Mouse (Mus musculus) embryonic facial prominence, embryonic 13.5 days (tissue): ENCODE data around the gene Smtnl1. TPM values are rescaled to one million over a fixed set of nuclear protein-coding genes. Genes with fewer than 3 reads are reported as not detected.
A peak's percentile ranks its signal among the peaks of the same experiment; 100 is the strongest.
"Not testable (repeated sequence)": the region's sequence is repeated elsewhere in the genome, so short reads cannot be mapped to it uniquely, and the experiment has no call there.

Experiments used
- ATAC-seq: fragments of 200-750 bp; cut with Nextera tagmentation; 2 replicates; pipeline ENCODE4 v1.8.0; 2017; ENCODE audit warnings: low read depth; ENCODE audit not compliant: insufficient number of reproducible peaks, insufficient read depth, low FRiP score, low TSS enrichment
- H3K27ac ChIP-seq: fragments of 300-500 bp; sonication (generic); 2 replicates; pipeline ENCODE4 v1.5.1; 2015; ENCODE audit warnings: moderate library complexity, mild to moderate bottlenecking, inconsistent platforms
- H3K27me3 ChIP-seq: fragments of 300-500 bp; sonication (generic); 2 replicates; pipeline ENCODE4 v1.6.1; 2015; ENCODE audit warnings: mild to moderate bottlenecking, inconsistent platforms
- H3K36me3 ChIP-seq: fragments of 300-500 bp; sonication (generic); 2 replicates; pipeline ENCODE4 v1.6.1; 2015; ENCODE audit warnings: mild to moderate bottlenecking, inconsistent platforms
- H3K4me1 ChIP-seq: fragments of 300-500 bp; sonication (generic); 2 replicates; pipeline ENCODE4 v1.6.1; 2015; ENCODE audit warnings: inconsistent platforms
- H3K4me2 ChIP-seq: fragments of 300-500 bp; sonication (generic); 2 replicates; pipeline ENCODE4 v1.6.1; 2015; ENCODE audit warnings: moderate library complexity, mild to moderate bottlenecking, inconsistent platforms
- H3K4me3 ChIP-seq: fragments of 300-500 bp; sonication (generic); 2 replicates; pipeline ENCODE4 v1.5.1; 2015; ENCODE audit warnings: mild to moderate bottlenecking, inconsistent platforms
- H3K9ac ChIP-seq: fragments of 300-500 bp; sonication (generic); 2 replicates; pipeline ENCODE4 v1.6.1; 2015; ENCODE audit warnings: mild to moderate bottlenecking, inconsistent platforms
- H3K9me3 ChIP-seq: fragments of 300-500 bp; sonication (generic); 2 replicates; pipeline ENCODE4 v1.6.1; 2016; ENCODE audit warnings: inconsistent platforms
- WGBS: fragments of 180-500 bp; shearing (Covaris S2); methylation state at CpG from one replicate; pipeline ENCODE4 v1.1.7; 2015; ENCODE audit warnings: mixed read lengths; 5-methylcytosine and 5-hydroxymethylcytosine counted together
- polyA plus RNA-seq: library from polyadenylated mRNA; unstranded; fragments of >200 nt; fragmentation: Nextera tagmentation; extraction: Ambion mirVana; gene quantifications from 2 replicates; pipeline ENCODE4 v1.2.1, GENCODE M21; 2015

The Smtnl1 gene
- polyA plus RNA-seq, 1 experiment from 2014 or later, result 0.18 TPM

DNA sequence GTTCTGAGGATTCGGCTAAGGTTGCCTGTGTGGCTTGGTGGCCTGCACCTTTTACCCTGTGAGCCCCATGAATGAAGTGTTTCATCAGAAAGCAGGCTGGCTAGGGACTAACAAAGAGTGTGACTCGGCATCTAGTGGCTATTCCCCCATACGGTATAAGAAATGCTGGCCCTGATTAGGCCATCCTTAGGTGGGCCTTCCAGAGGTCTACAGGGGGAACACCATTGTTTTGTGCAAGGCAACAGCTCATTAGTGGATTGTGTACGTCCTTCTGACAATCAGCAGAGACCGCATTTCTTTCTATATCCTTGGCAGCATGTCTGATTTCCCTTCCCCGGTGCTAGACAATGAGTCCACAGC lies 11.9 kb downstream of the Smtnl1 start:
- Histone ChIP-seq H3K9me3 (no peaks in the 10 kb centered on the region), H3K27ac (peak overlapping the region; percentile 60; the same call in 1 of the 2 replicates), H3K4me1 (peaks cover 15% of the 10 kb centered on the region), H3K9ac (no peak overlapping the region), H3K4me3 (no peak overlapping the region), H3K4me2 (peak overlapping the region; percentile 56; the same call in 1 of the 2 replicates), H3K36me3 (peaks cover 5% of the 10 kb centered on the region), H3K27me3 (no peaks in the 10 kb centered on the region)
- ATAC-seq, result no peak
- WGBS, result 79% methylated on average over 6 of the region's 6 CpGs

DNA sequence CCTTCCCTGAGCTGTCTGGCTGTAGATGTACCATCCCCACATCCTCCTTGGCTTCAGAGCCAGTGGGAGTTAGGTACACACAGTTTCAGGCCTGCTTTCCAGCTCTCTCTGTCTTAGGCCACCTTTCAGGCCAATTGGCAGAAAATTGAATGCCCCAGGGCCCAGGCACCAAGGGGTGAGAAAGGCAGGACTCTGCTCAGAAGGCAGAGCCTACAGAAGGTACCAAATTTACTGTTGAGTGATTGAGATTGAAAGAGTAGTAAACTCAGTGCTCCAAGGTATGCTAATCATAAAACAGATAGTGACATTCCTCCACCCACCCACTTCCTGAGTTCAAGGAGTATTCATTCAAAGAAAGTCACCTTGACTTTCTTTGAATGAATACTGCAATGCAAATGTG lies 13.1 kb downstream of the Smtnl1 start:
- no peak overlapping the region for H3K27ac ChIP-seq
- ATAC-seq, result no peak
- peaks cover 5% of the 10 kb centered on the region for H3K36me3 ChIP-seq
- H3K9me3 ChIP-seq, result no peaks in the 10 kb centered on the region
- H3K9ac ChIP-seq, result no peak overlapping the region
- H3K27me3 ChIP-seq, result no peaks in the 10 kb centered on the region
- no peak overlapping the region for H3K4me2 ChIP-seq
- peaks cover 15% of the 10 kb centered on the region for H3K4me1 ChIP-seq
- H3K4me3 ChIP-seq, result no peak overlapping the region

DNA sequence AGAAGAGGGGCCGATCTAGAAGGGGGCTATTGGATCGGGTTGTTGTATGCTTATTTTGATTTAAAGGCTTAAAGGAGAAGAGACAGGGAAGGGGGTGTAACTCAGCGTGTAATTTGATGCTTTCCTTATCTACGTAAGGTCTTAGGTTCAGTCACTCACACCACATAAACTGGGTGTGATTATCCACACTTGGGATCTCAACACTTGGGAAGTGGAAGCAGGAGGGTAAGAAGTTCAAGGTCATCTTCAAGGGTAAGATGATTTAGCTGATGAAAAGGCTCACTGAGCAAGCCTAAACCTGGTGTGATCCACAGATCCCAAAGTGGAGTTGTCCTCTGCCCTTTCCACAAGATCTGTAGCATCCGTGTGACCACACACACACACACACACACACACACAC lies 15.9 kb downstream of the Smtnl1 start:
- ATAC-seq, result no peak
- Histone ChIP-seq H3K27ac (no peak overlapping the region), H3K9ac (no peak overlapping the region), H3K9me3 (no peaks in the 10 kb centered on the region), H3K4me2 (no peak overlapping the region), H3K4me1 (peaks cover 11% of the 10 kb centered on the region), H3K36me3 (peaks cover 5% of the 10 kb centered on the region), H3K4me3 (no peak overlapping the region), H3K27me3 (no peaks in the 10 kb centered on the region)
- 68% methylated on average over 5 of the region's 5 CpGs for WGBS

DNA sequence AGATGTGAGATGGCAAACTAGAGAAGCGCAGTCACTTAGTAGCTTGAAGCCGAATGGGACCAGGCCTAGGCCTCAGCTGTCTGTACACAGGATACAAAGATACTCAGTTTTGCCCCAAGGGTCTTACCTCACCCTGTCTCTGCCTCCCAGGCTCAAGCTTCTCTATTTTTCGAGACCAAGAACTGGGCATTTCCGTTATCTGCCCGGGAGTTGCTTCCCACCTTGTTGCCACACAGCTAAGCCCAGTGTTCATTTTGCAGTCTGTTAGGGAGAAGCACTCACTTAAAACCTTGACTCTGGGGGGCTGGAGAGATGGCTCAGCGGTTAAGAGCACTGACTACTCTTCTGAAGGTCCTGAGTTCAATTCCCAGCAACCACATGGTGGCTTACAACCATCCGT lies 18.5 kb downstream of the Smtnl1 start:
- Histone ChIP-seq H3K9ac (no peak overlapping the region), H3K4me3 (no peak overlapping the region), H3K9me3 (no peaks in the 10 kb centered on the region), H3K27ac (no peak overlapping the region), H3K36me3 (peaks cover 5% of the 10 kb centered on the region), H3K4me2 (no peak overlapping the region), H3K4me1 (no peaks in the 10 kb centered on the region; the same call in 1 of the 2 replicates), H3K27me3 (no peaks in the 10 kb centered on the region)
- ATAC-seq, result no peak
- WGBS, result 83% methylated on average over 7 of the region's 7 CpGs

DNA sequence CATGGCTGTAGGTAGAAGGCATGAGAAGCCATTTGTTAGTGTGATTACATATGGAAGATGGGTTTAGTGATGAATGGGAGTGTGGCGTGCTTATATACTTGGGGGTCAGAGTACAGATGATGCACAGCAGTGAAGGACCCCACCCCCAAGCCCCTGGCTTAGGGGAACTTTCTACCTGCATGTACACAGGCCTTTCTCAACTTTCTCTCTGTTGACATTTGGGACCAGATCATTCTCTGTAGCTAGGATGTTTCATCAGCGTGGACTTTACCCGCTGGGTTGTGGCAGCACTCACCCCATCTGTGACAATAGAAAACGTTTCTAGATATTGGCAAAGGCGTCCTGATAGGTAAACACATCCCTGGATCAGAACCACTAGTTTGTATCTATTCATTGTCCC lies 21.2 kb downstream of the Smtnl1 start:
- not testable (repeated sequence) for H3K36me3 ChIP-seq, H3K4me2 ChIP-seq, ATAC-seq, H3K27me3 ChIP-seq, H3K4me1 ChIP-seq, H3K9me3 ChIP-seq, H3K9ac ChIP-seq, H3K27ac ChIP-seq, H3K4me3 ChIP-seq
- WGBS, result 77% methylated on average over 5 of the region's 5 CpGs

DNA sequence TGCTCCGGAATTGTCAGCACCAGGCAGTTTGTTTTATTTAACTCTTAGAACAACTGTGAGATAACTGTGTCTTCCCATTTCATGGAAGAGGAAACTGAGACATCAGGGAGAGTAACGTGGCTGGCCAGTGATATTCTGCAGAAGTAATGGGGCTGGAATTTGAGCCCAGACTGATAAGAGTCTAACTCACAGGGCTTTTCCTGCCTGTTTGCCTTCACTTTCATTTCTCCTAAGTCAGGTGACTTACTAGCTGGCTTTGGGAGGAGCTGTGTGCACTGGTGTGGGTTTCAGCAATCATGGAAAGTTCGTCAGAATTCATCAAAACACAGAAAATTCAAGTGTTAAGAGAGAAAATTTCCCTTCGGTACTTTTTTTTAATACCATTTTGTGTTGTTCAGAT lies 22.1 kb downstream of the Smtnl1 start:
- Histone ChIP-seq H3K4me2 (no peak overlapping the region), H3K4me3 (no peak overlapping the region), H3K9ac (no peak overlapping the region), H3K9me3 (0 out of 2 replicates have a peak, but pooled peaks cover 4% of the 10 kb centered on the region), H3K27ac (no peak overlapping the region), H3K36me3 (no peaks in the 10 kb centered on the region), H3K27me3 (no peaks in the 10 kb centered on the region), H3K4me1 (peaks cover 6% of the 10 kb centered on the region; the same call in 1 of the 2 replicates)
- 72% methylated on average over 4 of the region's 4 CpGs for WGBS
- no peak for ATAC-seq

DNA sequence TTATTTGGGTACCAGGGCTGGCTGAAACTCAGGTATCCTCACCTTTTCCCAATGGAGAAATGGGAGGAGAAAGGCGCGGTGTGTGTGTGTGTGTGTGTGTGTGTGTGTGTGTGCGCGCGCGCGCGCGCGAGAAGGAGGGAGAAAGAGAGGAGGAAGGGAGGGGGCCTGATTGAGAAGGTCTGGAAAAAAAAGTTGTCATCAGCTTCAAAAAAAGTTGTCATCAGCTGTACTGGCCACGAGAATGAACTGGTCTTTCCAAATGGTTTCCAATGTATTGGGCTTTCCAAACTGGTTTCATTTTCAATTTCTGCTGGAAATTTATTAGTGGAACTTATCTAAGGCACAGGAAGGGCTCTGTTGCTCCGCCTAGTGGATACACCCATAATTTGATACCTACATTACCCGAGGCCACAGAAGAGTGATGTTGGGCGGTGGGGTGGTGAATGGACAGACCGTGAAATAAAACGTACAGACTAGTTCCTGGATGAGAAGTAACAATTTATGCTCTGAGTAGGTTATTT lies 23.4 kb downstream of the Smtnl1 start:
- Histone ChIP-seq H3K4me2 (peak overlapping the region; percentile 97), H3K4me1 (peaks cover 6% of the 10 kb centered on the region; the same call in 1 of the 2 replicates), H3K9me3 (0 out of 2 replicates have a peak, but pooled peaks cover 11% of the 10 kb centered on the region), H3K27me3 (no peaks in the 10 kb centered on the region), H3K4me3 (peak overlapping the region; percentile 58), H3K36me3 (no peaks in the 10 kb centered on the region), H3K27ac (peak overlapping the region; percentile 60; the same call in 1 of the 2 replicates), H3K9ac (peak overlapping the region; percentile 71)
- WGBS, result 1% methylated on average over 16 of the region's 16 CpGs
- peak; percentile 26; the same call in 1 of the 2 replicates for ATAC-seq

DNA sequence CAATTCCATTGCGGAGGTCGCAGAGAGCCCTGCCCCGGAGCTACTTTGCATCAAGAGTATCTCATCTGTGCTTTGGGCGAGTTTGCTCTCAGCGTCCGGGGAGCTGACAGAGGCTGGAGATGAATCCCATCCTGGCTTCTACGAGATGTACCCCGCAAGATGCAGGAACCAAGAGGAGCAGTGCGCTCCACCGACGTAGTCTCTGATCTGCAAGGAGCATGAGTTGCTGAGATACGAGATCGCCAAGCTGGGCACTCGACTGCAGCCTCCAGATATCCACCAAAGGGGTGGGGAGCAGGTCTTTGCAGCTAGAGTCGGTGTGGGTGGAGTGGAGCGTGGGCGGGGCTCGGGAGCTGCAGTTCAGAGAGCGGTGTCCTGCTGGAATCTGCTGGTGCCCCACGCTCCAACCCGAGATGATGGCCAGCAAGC lies 23.9 kb downstream of the Smtnl1 start, which contains the start of gene Ube2l6:
Gene Ube2l6 (plus strand): TSS at position 336 of the 429 bp plus-strand sequence.
- Histone ChIP-seq H3K4me1 (peaks cover 6% of the 10 kb centered on the region; the same call in 1 of the 2 replicates), H3K4me3 (peak within 1 kb of the TSS; percentile 58), H3K27me3 (no peaks in the 10 kb centered on the region), H3K27ac (peak within 1 kb of the TSS; percentile 60; the same call in 1 of the 2 replicates), H3K9ac (peak within 1 kb of the TSS; percentile 71), H3K36me3 (no peaks in the 10 kb centered on the region), H3K9me3 (0 out of 2 replicates have a peak, but pooled peaks cover 11% of the 10 kb centered on the region), H3K4me2 (peak within 1 kb of the TSS; percentile 97)
- under 1% methylated on average over 21 of the region's 21 CpGs for WGBS
- ATAC-seq, result peak; percentile 74

DNA sequence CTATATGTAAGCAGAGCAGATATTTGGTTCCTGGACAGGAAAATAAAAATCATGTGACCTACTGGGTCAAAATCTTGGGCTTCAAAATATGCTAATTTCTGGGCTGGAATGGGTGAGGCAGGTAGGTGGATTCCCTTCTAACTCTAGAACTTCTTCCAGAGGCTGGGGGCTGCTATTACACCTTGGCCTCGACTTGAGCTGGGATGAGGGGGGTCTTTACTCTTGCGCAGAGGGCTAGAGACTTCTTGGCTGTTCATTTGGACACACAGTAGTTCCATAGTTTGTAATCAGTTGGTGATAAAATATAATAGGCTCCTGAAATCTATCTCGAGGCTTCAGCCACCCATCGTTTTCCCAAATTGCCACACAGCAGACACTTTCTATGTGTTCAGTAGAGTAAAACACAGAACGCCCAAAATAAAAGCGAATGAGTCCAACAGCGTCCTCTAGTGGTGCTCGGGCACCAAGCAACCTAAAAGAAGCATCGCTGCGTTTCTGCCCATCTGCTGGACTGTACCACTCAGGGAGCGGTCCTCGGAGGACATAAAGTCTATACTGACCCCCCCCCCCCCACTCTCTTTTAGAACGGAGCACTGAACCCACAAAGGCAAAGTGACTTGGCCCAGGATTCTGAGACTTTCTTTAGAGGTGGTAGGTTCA lies 24.5 kb downstream of the Smtnl1 start:
- H3K27ac ChIP-seq, result peak overlapping the region; percentile 48; the same call in 1 of the 2 replicates
- 8% methylated on average over 13 of the region's 13 CpGs for WGBS
- ATAC-seq, result no peak
- no peaks in the 10 kb centered on the region for H3K27me3 ChIP-seq
- H3K9ac ChIP-seq, result peak overlapping the region; percentile 71
- peak overlapping the region; percentile 97 for H3K4me2 ChIP-seq
- H3K4me3 ChIP-seq, result peak overlapping the region; percentile 58
- peaks cover 6% of the 10 kb centered on the region; the same call in 1 of the 2 replicates for H3K4me1 ChIP-seq
- 0 out of 2 replicates have a peak, but pooled peaks cover 11% of the 10 kb centered on the region for H3K9me3 ChIP-seq
- H3K36me3 ChIP-seq, result no peaks in the 10 kb centered on the region

DNA sequence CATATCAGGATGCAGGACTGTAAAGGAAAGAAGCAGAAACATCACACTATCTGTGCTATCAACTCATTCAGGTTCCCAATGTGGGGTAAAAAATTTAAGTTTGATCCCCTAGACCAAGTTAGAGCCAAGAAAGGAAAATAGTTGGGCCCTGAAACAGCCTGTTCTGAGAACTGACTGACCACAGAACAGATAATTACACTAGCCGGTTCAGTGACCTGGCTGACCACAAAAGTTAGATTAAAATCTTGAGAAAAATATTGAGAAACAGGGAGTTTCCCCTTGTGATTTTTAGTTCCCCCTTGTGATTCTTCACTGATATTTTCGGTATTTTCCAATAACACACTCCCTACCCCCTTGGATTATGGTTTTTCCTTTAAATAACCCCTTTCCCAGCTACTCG lies 28.6 kb downstream of the Smtnl1 start:
- 86% methylated on average over 3 of the region's 3 CpGs for WGBS
- H3K4me3 ChIP-seq, result no peak overlapping the region
- H3K27me3 ChIP-seq, result no peaks in the 10 kb centered on the region
- no peak for ATAC-seq
- H3K36me3 ChIP-seq, result no peaks in the 10 kb centered on the region
- 0 out of 2 replicates have a peak, but pooled peaks cover 11% of the 10 kb centered on the region for H3K9me3 ChIP-seq
- no peak overlapping the region for H3K9ac ChIP-seq
- 0 out of 2 replicates have a peak, but pooled peaks cover 6% of the 10 kb centered on the region for H3K4me1 ChIP-seq
- H3K27ac ChIP-seq, result no peak overlapping the region
- H3K4me2 ChIP-seq, result no peak overlapping the region

DNA sequence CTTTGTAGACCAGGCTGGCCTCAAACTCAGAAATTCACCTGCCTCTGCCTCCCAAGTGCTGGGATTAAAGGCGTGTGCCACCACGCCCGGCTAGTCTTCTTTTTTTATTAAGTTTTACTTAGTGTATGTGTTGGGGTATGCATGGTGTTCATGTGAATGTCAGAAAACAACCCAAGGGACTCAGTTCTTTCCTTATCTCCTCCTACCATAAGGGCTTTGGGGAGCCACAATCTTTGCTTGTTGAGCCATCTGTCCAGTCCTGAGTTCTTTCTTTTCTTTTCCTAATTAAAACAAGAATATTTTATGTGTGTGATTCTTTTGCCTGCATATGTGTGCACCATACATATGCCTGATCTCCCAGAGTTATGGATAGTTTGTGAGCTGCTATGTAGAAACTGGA lies 29.3 kb downstream of the Smtnl1 start:
- H3K9me3 ChIP-seq, result 0 out of 2 replicates have a peak, but pooled peaks cover 11% of the 10 kb centered on the region
- H3K4me1 ChIP-seq, result 0 out of 2 replicates have a peak, but pooled peaks cover 3% of the 10 kb centered on the region
- no peak overlapping the region for H3K4me2 ChIP-seq
- no peak for ATAC-seq
- 85% methylated on average over 3 of the region's 3 CpGs for WGBS
- no peak overlapping the region for H3K9ac ChIP-seq
- H3K36me3 ChIP-seq, result no peaks in the 10 kb centered on the region
- H3K27ac ChIP-seq, result no peak overlapping the region
- no peaks in the 10 kb centered on the region for H3K27me3 ChIP-seq
- H3K4me3 ChIP-seq, result no peak overlapping the region

DNA sequence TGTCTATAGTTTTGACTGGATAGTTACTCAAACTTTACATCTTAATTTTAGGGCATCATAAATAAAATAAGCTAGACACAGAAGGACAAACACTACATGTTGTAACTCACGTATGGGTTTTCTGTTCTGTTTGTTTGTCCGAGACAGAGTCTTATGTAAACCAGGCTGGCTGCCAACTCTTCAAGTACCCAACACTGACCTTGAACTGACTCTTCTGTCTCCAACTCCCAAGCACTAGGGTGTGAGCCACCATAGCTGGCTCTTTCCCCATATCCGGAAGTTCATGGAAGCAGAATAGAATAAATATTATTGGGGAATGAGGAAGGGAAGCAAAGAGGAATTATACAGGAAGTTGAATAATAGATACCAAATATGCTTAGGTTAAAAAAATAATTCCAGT lies 29.9 kb downstream of the Smtnl1 start:
- no peak overlapping the region for H3K27ac ChIP-seq
- no peaks in the 10 kb centered on the region for H3K4me1 ChIP-seq
- H3K9ac ChIP-seq, result no peak overlapping the region
- WGBS, result 85% methylated on average over 3 of the region's 3 CpGs
- H3K36me3 ChIP-seq, result no peaks in the 10 kb centered on the region
- 0 out of 2 replicates have a peak, but pooled peaks cover 11% of the 10 kb centered on the region for H3K9me3 ChIP-seq
- no peak overlapping the region for H3K4me2 ChIP-seq
- no peak overlapping the region for H3K4me3 ChIP-seq
- no peak for ATAC-seq
- H3K27me3 ChIP-seq, result no peaks in the 10 kb centered on the region
